Mouse (Mus musculus): Measurements from ENCODE around the gene Nxf2. TPM values are rescaled to one million over a fixed set of nuclear protein-coding genes. Genes with fewer than 3 reads are reported as not detected.

The Nxf2 gene
- 0.32 TPM in 2 replicates for polyA plus RNA-seq (2015; fragmentation: Nextera tagmentation; extraction: Ambion mirVana)

DNA sequence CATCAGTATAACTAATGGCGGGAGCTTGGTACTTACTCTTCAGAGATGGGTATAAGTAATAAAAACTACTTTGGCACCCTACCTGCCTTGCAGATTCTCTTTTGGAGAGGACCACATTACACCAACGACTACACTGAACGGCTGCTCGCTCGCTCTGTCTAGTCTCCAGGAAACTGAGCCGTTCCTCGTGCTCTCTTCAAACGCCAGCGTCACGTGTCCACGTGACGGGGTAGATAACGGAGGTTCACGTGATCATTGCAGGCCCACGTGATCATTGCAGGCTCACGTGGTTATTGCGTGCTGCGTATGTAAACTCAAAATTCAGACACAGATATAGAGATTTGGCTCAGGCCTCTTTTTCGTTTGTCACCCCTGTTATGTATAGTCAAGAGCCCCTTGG is at the start of gene Nxf2:
Nxf2 (minus strand) TSS at position 209 of the 400 bp plus-strand sequence.

DNA sequence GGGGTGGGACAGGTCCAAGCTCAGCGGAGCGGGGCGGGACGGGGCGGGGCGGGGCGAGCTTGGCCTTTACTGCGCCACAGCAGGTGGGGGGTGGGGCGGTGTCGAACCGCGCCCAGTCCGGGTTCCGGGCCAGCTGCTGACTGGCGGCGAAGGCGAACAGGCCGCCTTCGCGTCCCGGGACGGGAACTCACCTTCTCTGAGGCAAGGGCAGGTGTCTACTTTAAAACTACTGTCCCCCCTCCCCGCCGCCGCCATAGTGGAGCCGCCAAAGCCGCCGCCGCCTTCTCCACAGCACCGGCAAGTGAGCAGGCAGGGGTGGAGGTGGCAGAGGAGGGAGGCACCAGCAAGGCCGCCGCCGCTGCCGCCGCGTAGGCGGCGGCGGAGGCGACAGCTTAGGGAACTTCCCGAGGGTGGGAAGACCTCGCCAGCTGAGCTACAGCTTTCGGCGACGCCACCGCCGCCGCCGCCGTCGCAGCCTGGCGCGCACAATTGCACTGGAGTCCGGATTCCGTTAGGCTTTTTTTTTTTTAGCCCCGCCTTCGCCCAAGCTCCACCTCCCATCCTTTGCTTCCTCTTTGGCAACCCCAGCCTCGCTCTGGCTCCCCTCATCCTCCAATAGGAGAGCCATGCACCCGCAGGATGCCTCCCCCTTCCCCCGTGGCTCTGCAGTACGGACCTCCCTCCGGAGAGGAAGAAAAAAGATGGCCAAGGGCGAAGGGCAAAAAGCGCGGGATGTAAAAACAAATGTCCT is 44.3 kb upstream of the Nxf2 start, which contains the start of gene Zmat1:
Zmat1 (minus strand) TSS at position 490 of the 751 bp plus-strand sequence.

Other genes starting within 250 kb of the Nxf2 start
- gene Armcx1, start 246.8 kb downstream of the Nxf2 start, polyA plus RNA-seq (2015; fragmentation: Nextera tagmentation; extraction: Ambion mirVana): 11.2 and 13.1 TPM in 2 replicates
- 6.8 and 8.3 TPM in 2 replicates for gene Armcx6, start 213.3 kb downstream of the Nxf2 start, polyA plus RNA-seq (2015; fragmentation: Nextera tagmentation; extraction: Ambion mirVana)
- 17.4 and 21.5 TPM in 2 replicates for gene Armcx3, start 208.2 kb downstream of the Nxf2 start, polyA plus RNA-seq (2015; fragmentation: Nextera tagmentation; extraction: Ambion mirVana)
- gene Armcx2, start 155.5 kb downstream of the Nxf2 start, polyA plus RNA-seq (2015; fragmentation: Nextera tagmentation; extraction: Ambion mirVana): 12.3 and 14.2 TPM in 2 replicates
- 2.0 and 2.2 TPM in 2 replicates for gene Zmat1, start 44.5 kb upstream of the Nxf2 start, polyA plus RNA-seq (2015; fragmentation: Nextera tagmentation; extraction: Ambion mirVana)
- not detected in 2 replicates for gene Gm15023, start 212.9 kb upstream of the Nxf2 start, polyA plus RNA-seq (2015; fragmentation: Nextera tagmentation; extraction: Ambion mirVana)
- gene Tceal6, start 245.9 kb upstream of the Nxf2 start, polyA plus RNA-seq (2015; fragmentation: Nextera tagmentation; extraction: Ambion mirVana): not detected in 2 replicates